Mouse (Mus musculus) embryonic facial prominence, embryonic 10.5 days (tissue): ENCODE data around the gene Hras. TPM values are rescaled to one million over a fixed set of nuclear protein-coding genes. Genes with fewer than 3 reads are reported as not detected.

Source experiments
- DNase-seq: peaks from one replicate; pipeline ENCODE4 v3.0.0-alpha.2; 2017; ENCODE audit warnings: low spot score
- H3K27ac ChIP-seq: fragments of 300-500 bp; sonication (generic); replicated peaks from 2 replicates; pipeline ENCODE4 v1.5.1; 2016; ENCODE audit warnings: mild to moderate bottlenecking
- H3K27me3 ChIP-seq: fragments of 300-500 bp; sonication (generic); replicated peaks from 2 replicates; pipeline ENCODE4 v1.6.1; 2016; ENCODE audit warnings: low read depth, mild to moderate bottlenecking; ENCODE audit not compliant: poor library complexity, severe bottlenecking
- H3K36me3 ChIP-seq: fragments of 300-500 bp; sonication (generic); replicated peaks from 2 replicates; pipeline ENCODE4 v1.6.1; 2016; ENCODE audit warnings: mild to moderate bottlenecking, moderate library complexity
- H3K4me1 ChIP-seq: fragments of 300-500 bp; sonication (generic); 2 replicates; pipeline ENCODE4 v1.6.1; 2016
- H3K4me3 ChIP-seq: fragments of 300-500 bp; sonication (generic); 2 replicates; pipeline ENCODE4 v1.5.1; 2016; ENCODE audit warnings: mild to moderate bottlenecking, moderate library complexity
- H3K9me3 ChIP-seq: fragments of 300-500 bp; sonication (generic); 2 replicates; pipeline ENCODE4 v1.6.1; 2016; ENCODE audit warnings: mild to moderate bottlenecking
- WGBS: fragments of 180-500 bp; shearing (Covaris S2); methylation state at CpG from one replicate; pipeline ENCODE4 v1.1.7; 2016; 5-methylcytosine and 5-hydroxymethylcytosine counted together
- polyA plus RNA-seq: library from polyadenylated mRNA; unstranded; fragments of >200 nt; fragmentation: Nextera tagmentation; extraction: Ambion mirVana; gene quantifications from 2 replicates; pipeline ENCODE4 v1.2.1, GENCODE M21; 2016

The Hras gene
- 94.3 and 94.9 TPM in 2 replicates for polyA plus RNA-seq

- WGBS: under 1% methylated on average over 39 of the region's 39 CpGs
- Histone ChIP-seq H3K4me3 (peak within 1 kb of the TSS; percentile 95), H3K4me1 (peaks cover 34% of the 10 kb centered on the region), H3K27me3 (no peaks in the 10 kb centered on the region), H3K9me3 (no peaks in the 10 kb centered on the region), H3K27ac (peak within 1 kb of the TSS; percentile 93), H3K36me3 (peaks cover 41% of the 10 kb centered on the region)
- peak; percentile 99 for DNase-seq
These were observed at the start of gene Hras, which contains the start of gene Lrrc56 for GRCm38 (mm10) chr7:141193948-141194347. TSS of gene Hras (minus strand) at chr7:141194005. TSS of gene Lrrc56 (plus strand) at chr7:141194157.

- no peaks in the 10 kb centered on the region for H3K9me3 ChIP-seq
- H3K4me1 ChIP-seq: peaks cover 25% of the 10 kb centered on the region
- H3K27ac ChIP-seq: no peak overlapping the region
- 95% methylated on average over 10 of the region's 10 CpGs for WGBS
- DNase-seq: no peak
- H3K4me3 ChIP-seq: no peak overlapping the region
- H3K36me3 ChIP-seq: peaks cover 64% of the 10 kb centered on the region
- H3K27me3 ChIP-seq: no peaks in the 10 kb centered on the region
These were observed 37.7 kb upstream of the Hras start for GRCm38 (mm10) chr7:141231551-141231950.

GRCm38 (mm10) chr7:141231111-141231510, 37.3 kb upstream of the Hras start:
- Histone ChIP-seq H3K27ac (no peak overlapping the region), H3K4me1 (peaks cover 25% of the 10 kb centered on the region), H3K4me3 (no peak overlapping the region), H3K9me3 (no peaks in the 10 kb centered on the region), H3K36me3 (peaks cover 60% of the 10 kb centered on the region), H3K27me3 (no peaks in the 10 kb centered on the region)
- no peak for DNase-seq
- 92% methylated on average over 3 of the region's 3 CpGs for WGBS

GRCm38 (mm10) chr7:141230570-141230969, 36.8 kb upstream of the Hras start:
- Histone ChIP-seq H3K27me3 (no peaks in the 10 kb centered on the region), H3K36me3 (peaks cover 54% of the 10 kb centered on the region), H3K27ac (no peak overlapping the region), H3K9me3 (no peaks in the 10 kb centered on the region), H3K4me1 (peaks cover 25% of the 10 kb centered on the region), H3K4me3 (peak overlapping the region; percentile 100; the same call in 1 of the 2 replicates)
- DNase-seq: no peak
- WGBS: 93% methylated on average over 4 of the region's 4 CpGs

GRCm38 (mm10) chr7:141229702-141230101, 35.9 kb upstream of the Hras start:
- H3K36me3 ChIP-seq: peaks cover 46% of the 10 kb centered on the region
- no peak for DNase-seq
- H3K4me3 ChIP-seq: peak overlapping the region; percentile 100
- H3K4me1 ChIP-seq: peaks cover 25% of the 10 kb centered on the region
- H3K27ac ChIP-seq: peak overlapping the region; percentile 98; the same call in 1 of the 2 replicates
- no peaks in the 10 kb centered on the region for H3K27me3 ChIP-seq
- 62% methylated on average over 6 of the region's 6 CpGs for WGBS
- no peaks in the 10 kb centered on the region for H3K9me3 ChIP-seq

GRCm38 (mm10) chr7:141228279-141229067, 34.7 kb upstream of the Hras start, which contains the start of gene Phrf1:
TSS of gene Phrf1 (plus strand) at chr7:141228784.
- H3K9me3 ChIP-seq: no peaks in the 10 kb centered on the region
- DNase-seq: peak; percentile 93
- peaks cover 33% of the 10 kb centered on the region for H3K36me3 ChIP-seq
- peak within 1 kb of the TSS; percentile 98 for H3K27ac ChIP-seq
- no peaks in the 10 kb centered on the region for H3K27me3 ChIP-seq
- under 1% methylated on average over 76 of the region's 76 CpGs for WGBS
- H3K4me3 ChIP-seq: peak within 1 kb of the TSS; percentile 100
- H3K4me1 ChIP-seq: peaks cover 25% of the 10 kb centered on the region

GRCm38 (mm10) chr7:141227796-141228195, 34.0 kb upstream of the Hras start:
- H3K9me3 ChIP-seq: no peaks in the 10 kb centered on the region
- H3K4me1 ChIP-seq: peaks cover 27% of the 10 kb centered on the region
- H3K27me3 ChIP-seq: no peaks in the 10 kb centered on the region
- peaks cover 27% of the 10 kb centered on the region for H3K36me3 ChIP-seq
- H3K27ac ChIP-seq: peak overlapping the region; percentile 98
- 80% methylated on average over 4 of the region's 4 CpGs for WGBS
- peak overlapping the region; percentile 100 for H3K4me3 ChIP-seq
- DNase-seq: no peak

- Histone ChIP-seq H3K9me3 (no peaks in the 10 kb centered on the region), H3K4me1 (peaks cover 38% of the 10 kb centered on the region), H3K4me3 (no peak overlapping the region), H3K27me3 (no peaks in the 10 kb centered on the region), H3K36me3 (peaks cover 14% of the 10 kb centered on the region), H3K27ac (no peak overlapping the region)
- no peak for DNase-seq
- WGBS: 85% methylated on average over 6 of the region's 6 CpGs
These were observed 32.7 kb upstream of the Hras start for GRCm38 (mm10) chr7:141226535-141226934.

GRCm38 (mm10) chr7:141222696-141223215, 29.0 kb upstream of the Hras start:
- Histone ChIP-seq H3K27me3 (no peaks in the 10 kb centered on the region), H3K4me1 (peaks cover 40% of the 10 kb centered on the region), H3K4me3 (no peak overlapping the region), H3K27ac (peak overlapping the region; percentile 92), H3K36me3 (peaks cover 23% of the 10 kb centered on the region), H3K9me3 (no peaks in the 10 kb centered on the region)
- WGBS: 93% methylated on average over 4 of the region's 4 CpGs
- no peak for DNase-seq

- H3K27me3 ChIP-seq: no peaks in the 10 kb centered on the region
- peak overlapping the region; percentile 92 for H3K27ac ChIP-seq
- H3K36me3 ChIP-seq: peaks cover 29% of the 10 kb centered on the region
- no peaks in the 10 kb centered on the region for H3K9me3 ChIP-seq
- 14% methylated on average over 8 of the region's 8 CpGs for WGBS
- DNase-seq: no peak
- H3K4me1 ChIP-seq: peaks cover 44% of the 10 kb centered on the region
- H3K4me3 ChIP-seq: peak overlapping the region; percentile 58
These were observed 28.3 kb upstream of the Hras start for GRCm38 (mm10) chr7:141222126-141222467.

- peaks cover 50% of the 10 kb centered on the region for H3K4me1 ChIP-seq
- peaks cover 32% of the 10 kb centered on the region for H3K36me3 ChIP-seq
- 4% methylated on average over 44 of the region's 44 CpGs for WGBS
- no peaks in the 10 kb centered on the region for H3K9me3 ChIP-seq
- peak overlapping the region; percentile 92 for H3K27ac ChIP-seq
- H3K4me3 ChIP-seq: peak overlapping the region; percentile 58
- H3K27me3 ChIP-seq: no peaks in the 10 kb centered on the region
- DNase-seq: peak; percentile 100
These were observed 27.7 kb upstream of the Hras start for GRCm38 (mm10) chr7:141221249-141222125.

GRCm38 (mm10) chr7:141220377-141220776, 26.6 kb upstream of the Hras start:
- WGBS: 68% methylated on average over 1 of the region's 1 CpGs
- Histone ChIP-seq H3K4me1 (peaks cover 57% of the 10 kb centered on the region), H3K27me3 (no peaks in the 10 kb centered on the region), H3K4me3 (peak overlapping the region; percentile 58; the same call in 1 of the 2 replicates), H3K27ac (0 out of 2 replicates have a peak overlapping the region, but pooled peaks have one; percentile 92), H3K9me3 (no peaks in the 10 kb centered on the region), H3K36me3 (peaks cover 32% of the 10 kb centered on the region)
- no peak for DNase-seq
